Mouse (Mus musculus): ENCODE measurements at regions not wholly inside any gene's neighbourhood (a gene's known extent, or its start where the extent isn't known, plus 50 kb on each side); places are given as distances from the start of the nearest gene placed in this dataset.

DNA sequence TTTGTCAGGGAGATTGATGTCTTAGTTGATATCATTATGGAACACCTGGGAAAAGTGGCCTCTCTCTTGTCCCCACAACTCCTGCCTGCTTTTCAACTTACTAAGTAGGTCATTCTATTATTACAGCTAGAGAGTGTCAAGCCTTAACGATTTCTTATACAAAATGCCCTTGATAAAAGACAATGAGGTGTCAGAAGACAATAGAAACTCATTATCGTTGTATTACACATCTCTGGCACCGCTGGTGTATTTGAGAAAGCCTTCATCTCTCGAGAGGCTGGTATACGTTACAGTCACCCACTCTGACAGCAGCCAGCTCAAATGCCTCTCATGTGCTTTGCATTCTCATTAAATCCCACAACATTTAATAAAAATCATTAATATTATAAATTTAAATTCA is 78.8 kb downstream of the Aldh8a1 start:
- Histone ChIP-seq H3K4me3 (ENCODE audit: control insufficient read depth, insufficient read depth, low read length) (no peak overlapping the region), H3K27ac (ENCODE audit: control insufficient read depth, insufficient read depth, low read length) (no peak overlapping the region), H3K27me3 (ENCODE audit: control insufficient read depth, insufficient read depth, low read length) (no peaks in the 10 kb centered on the region), H3K36me3 (ENCODE audit: control insufficient read depth, insufficient read depth, low read length) (no peaks in the 10 kb centered on the region), H3K4me1 (replicated peaks; ENCODE audit: control insufficient read depth, insufficient read depth, low read length) (no peaks in the 10 kb centered on the region)
- TF ChIP-seq CTCF (IDR thresholded peaks at IDR 0.05; ENCODE audit: borderline replicate concordance, control insufficient read depth, extremely low read depth, insufficient read depth, low read length, poor library complexity) = no peak
- TF ChIP-seq POLR2A (IDR thresholded peaks at IDR 0.05; ENCODE audit: control insufficient read depth, extremely low read depth, insufficient read depth, low read length, poor library complexity) = no peak
- 92% methylated on average over 5 of the region's 5 CpGs for WGBS
- no peak for DNase-seq

DNA sequence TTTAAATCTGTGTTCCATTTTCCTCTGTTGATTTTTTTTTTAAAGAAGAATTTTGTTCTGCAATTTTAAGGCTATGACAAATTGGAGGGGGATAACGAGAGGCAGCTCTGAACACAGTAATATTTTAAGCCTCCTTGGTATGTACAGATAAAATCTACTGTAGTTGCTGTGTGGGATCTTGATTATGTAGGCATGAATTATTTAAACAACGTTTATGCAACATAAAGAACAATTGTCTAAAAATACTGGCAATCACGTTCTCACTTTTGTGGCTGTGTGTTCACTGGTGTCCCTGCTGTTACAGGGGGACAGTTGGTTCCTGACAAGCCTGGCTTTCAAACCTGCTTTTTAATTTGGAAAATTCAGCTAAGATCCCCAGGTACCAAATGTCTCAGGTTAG is 79.3 kb downstream of the Aldh8a1 start:
- Histone ChIP-seq H3K36me3 (ENCODE audit: control insufficient read depth, insufficient read depth, low read length) (no peaks in the 10 kb centered on the region), H3K27me3 (ENCODE audit: control insufficient read depth, insufficient read depth, low read length) (no peaks in the 10 kb centered on the region), H3K4me1 (replicated peaks; ENCODE audit: control insufficient read depth, insufficient read depth, low read length) (no peaks in the 10 kb centered on the region), H3K4me3 (ENCODE audit: control insufficient read depth, insufficient read depth, low read length) (no peak overlapping the region), H3K27ac (ENCODE audit: control insufficient read depth, insufficient read depth, low read length) (no peak overlapping the region)
- WGBS = 89% methylated on average over 3 of the region's 3 CpGs
- TF ChIP-seq CTCF (IDR thresholded peaks at IDR 0.05; ENCODE audit: borderline replicate concordance, control insufficient read depth, extremely low read depth, insufficient read depth, low read length, poor library complexity) = no peak
- no peak for TF ChIP-seq POLR2A (IDR thresholded peaks at IDR 0.05; ENCODE audit: control insufficient read depth, extremely low read depth, insufficient read depth, low read length, poor library complexity)
- DNase-seq = no peak

DNA sequence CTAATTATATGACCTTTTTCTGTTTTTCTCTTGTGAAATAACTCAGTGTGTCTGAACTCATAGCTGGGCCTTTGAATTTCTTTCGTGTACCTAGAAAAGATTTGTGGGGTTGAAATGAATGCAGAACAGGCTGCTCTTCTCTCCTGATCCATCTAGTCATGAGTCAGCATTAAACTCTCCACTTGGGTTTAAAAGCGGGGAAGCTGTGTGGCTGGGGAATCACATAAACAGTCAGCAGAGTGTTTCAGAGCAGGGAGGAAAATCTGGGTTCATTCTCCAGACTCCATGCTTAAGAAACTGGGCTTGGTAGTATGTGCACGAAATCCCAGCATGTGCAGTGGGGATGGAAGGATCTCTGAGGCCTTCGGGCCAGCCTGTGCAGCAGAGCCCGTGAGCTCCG is 79.9 kb downstream of the Aldh8a1 start:
- no peaks in the 10 kb centered on the region for H3K4me1 ChIP-seq (replicated peaks; ENCODE audit: control insufficient read depth, insufficient read depth, low read length)
- H3K27ac ChIP-seq (ENCODE audit: control insufficient read depth, insufficient read depth, low read length) = no peak overlapping the region
- H3K4me3 ChIP-seq (ENCODE audit: control insufficient read depth, insufficient read depth, low read length) = no peak overlapping the region
- H3K36me3 ChIP-seq (ENCODE audit: control insufficient read depth, insufficient read depth, low read length) = no peaks in the 10 kb centered on the region
- DNase-seq = no peak
- TF ChIP-seq POLR2A (IDR thresholded peaks at IDR 0.05; ENCODE audit: control insufficient read depth, extremely low read depth, insufficient read depth, low read length, poor library complexity) (no peak), CTCF (IDR thresholded peaks at IDR 0.05; ENCODE audit: borderline replicate concordance, control insufficient read depth, extremely low read depth, insufficient read depth, low read length, poor library complexity) (no peak)
- 85% methylated on average over 6 of the region's 6 CpGs for WGBS
- no peaks in the 10 kb centered on the region for H3K27me3 ChIP-seq (ENCODE audit: control insufficient read depth, insufficient read depth, low read length)

DNA sequence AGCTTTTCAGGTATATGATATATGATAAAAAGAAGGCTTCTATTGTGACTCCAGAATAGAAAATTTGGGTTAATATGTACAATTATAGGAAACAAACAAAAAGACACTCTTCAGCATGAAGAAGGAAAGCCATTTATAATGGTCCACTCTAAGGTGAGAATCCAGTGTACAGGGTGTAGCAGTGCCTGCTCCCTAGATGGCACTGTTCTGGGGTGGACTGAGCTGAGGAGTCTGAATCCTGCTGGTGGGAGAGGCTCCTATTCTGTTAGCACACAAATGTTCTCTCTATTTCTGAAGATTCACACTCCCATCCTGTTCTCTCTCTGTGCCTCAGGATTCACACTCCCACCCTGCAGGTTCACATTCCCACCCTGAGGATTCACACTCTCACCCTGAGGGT is 81.5 kb downstream of the Aldh8a1 start:
- no peaks in the 10 kb centered on the region for H3K27me3 ChIP-seq (ENCODE audit: control insufficient read depth, insufficient read depth, low read length)
- DNase-seq = no peak
- no peak overlapping the region for H3K27ac ChIP-seq (ENCODE audit: control insufficient read depth, insufficient read depth, low read length)
- TF ChIP-seq CTCF (IDR thresholded peaks at IDR 0.05; ENCODE audit: borderline replicate concordance, control insufficient read depth, extremely low read depth, insufficient read depth, low read length, poor library complexity) = no peak
- TF ChIP-seq POLR2A (IDR thresholded peaks at IDR 0.05; ENCODE audit: control insufficient read depth, extremely low read depth, insufficient read depth, low read length, poor library complexity) = no peak
- H3K36me3 ChIP-seq (ENCODE audit: control insufficient read depth, insufficient read depth, low read length) = no peaks in the 10 kb centered on the region
- H3K4me3 ChIP-seq (ENCODE audit: control insufficient read depth, insufficient read depth, low read length) = no peak overlapping the region
- H3K4me1 ChIP-seq (replicated peaks; ENCODE audit: control insufficient read depth, insufficient read depth, low read length) = no peaks in the 10 kb centered on the region

DNA sequence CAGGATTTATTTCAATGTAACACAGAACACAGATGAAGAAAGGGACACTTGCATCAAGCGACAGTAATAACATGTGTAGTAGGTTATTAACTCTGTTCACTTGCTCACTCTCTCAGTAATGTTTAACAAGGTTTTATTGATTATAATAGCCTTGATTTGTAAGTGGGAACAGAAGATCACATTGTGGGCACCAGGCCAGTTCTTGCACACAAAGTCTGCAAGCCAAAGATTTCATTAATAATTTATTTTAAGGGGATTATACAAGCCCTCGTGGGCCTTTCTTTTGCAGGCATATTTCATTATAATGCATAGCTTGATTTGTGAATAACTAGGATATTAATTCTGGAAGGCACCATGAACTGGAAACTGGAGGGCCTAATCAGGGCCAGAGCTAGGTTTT is 83.0 kb downstream of the Aldh8a1 start:
- TF ChIP-seq POLR2A (IDR thresholded peaks at IDR 0.05; ENCODE audit: control insufficient read depth, extremely low read depth, insufficient read depth, low read length, poor library complexity) (no peak), CTCF (IDR thresholded peaks at IDR 0.05; ENCODE audit: borderline replicate concordance, control insufficient read depth, extremely low read depth, insufficient read depth, low read length, poor library complexity) (no peak)
- Histone ChIP-seq H3K27ac (ENCODE audit: control insufficient read depth, insufficient read depth, low read length) (no peak overlapping the region), H3K4me1 (replicated peaks; ENCODE audit: control insufficient read depth, insufficient read depth, low read length) (no peaks in the 10 kb centered on the region), H3K27me3 (ENCODE audit: control insufficient read depth, insufficient read depth, low read length) (no peaks in the 10 kb centered on the region), H3K4me3 (ENCODE audit: control insufficient read depth, insufficient read depth, low read length) (no peak overlapping the region), H3K36me3 (ENCODE audit: control insufficient read depth, insufficient read depth, low read length) (no peaks in the 10 kb centered on the region)
- WGBS = 96% methylated on average over 2 of the region's 2 CpGs
- no peak for DNase-seq

DNA sequence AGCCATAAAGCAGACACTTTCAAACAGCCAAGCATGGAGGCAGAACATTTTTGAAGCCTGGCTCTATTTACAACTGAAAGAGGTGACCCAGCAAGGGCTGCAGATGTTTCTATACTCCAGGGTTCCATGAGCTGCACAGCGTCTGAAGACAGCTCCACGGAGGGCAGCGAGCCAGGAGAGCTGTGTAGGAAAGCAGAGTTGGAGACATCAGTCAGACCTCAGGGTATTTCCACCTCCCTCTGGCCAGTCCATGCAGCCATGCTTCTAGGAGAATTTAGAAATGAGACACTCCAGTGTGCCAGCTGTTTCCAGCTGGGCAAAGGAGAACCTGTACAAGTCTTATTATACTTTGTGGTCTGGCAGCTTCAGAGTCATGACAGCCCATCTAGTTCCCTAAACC is 85.8 kb downstream of the Aldh8a1 start:
- TF ChIP-seq CTCF (IDR thresholded peaks at IDR 0.05; ENCODE audit: borderline replicate concordance, control insufficient read depth, extremely low read depth, insufficient read depth, low read length, poor library complexity) = no peak
- TF ChIP-seq POLR2A (IDR thresholded peaks at IDR 0.05; ENCODE audit: control insufficient read depth, extremely low read depth, insufficient read depth, low read length, poor library complexity) = no peak
- Histone ChIP-seq H3K36me3 (ENCODE audit: control insufficient read depth, insufficient read depth, low read length) (no peaks in the 10 kb centered on the region), H3K4me3 (ENCODE audit: control insufficient read depth, insufficient read depth, low read length) (no peak overlapping the region), H3K27me3 (ENCODE audit: control insufficient read depth, insufficient read depth, low read length) (no peaks in the 10 kb centered on the region), H3K27ac (ENCODE audit: control insufficient read depth, insufficient read depth, low read length) (no peak overlapping the region), H3K4me1 (replicated peaks; ENCODE audit: control insufficient read depth, insufficient read depth, low read length) (peaks cover 11% of the 10 kb centered on the region)
- 79% methylated on average over 3 of the region's 3 CpGs for WGBS
- no peak for DNase-seq

DNA sequence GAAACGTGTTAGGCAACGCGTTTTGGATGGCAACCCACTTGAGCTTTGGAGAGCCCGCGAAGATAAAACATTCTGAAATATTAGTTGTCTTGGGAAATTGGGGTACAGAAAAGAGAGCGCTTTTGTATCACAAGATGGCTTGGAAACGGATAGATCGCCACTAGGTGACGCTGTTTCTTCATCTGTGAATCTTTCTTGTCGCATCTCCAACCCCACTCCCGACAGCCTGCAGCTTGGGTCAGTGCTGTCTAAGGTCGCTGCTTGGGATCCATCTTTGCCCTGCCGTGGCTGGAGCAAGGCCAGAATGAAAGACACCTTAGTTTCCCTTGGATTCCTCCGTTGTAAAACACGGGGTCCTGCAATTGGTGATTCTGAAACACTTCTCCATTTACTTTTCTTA is 88.3 kb downstream of the Aldh8a1 start:
- TF ChIP-seq CTCF (IDR thresholded peaks at IDR 0.05; ENCODE audit: borderline replicate concordance, control insufficient read depth, extremely low read depth, insufficient read depth, low read length, poor library complexity) = peak; percentile 42; the same call in 1 of the 2 replicates
- no peak for TF ChIP-seq POLR2A (IDR thresholded peaks at IDR 0.05; ENCODE audit: control insufficient read depth, extremely low read depth, insufficient read depth, low read length, poor library complexity)
- H3K4me1 ChIP-seq (replicated peaks; ENCODE audit: control insufficient read depth, insufficient read depth, low read length) = peaks cover 21% of the 10 kb centered on the region
- H3K36me3 ChIP-seq (ENCODE audit: control insufficient read depth, insufficient read depth, low read length) = no peaks in the 10 kb centered on the region
- no peak overlapping the region for H3K4me3 ChIP-seq (ENCODE audit: control insufficient read depth, insufficient read depth, low read length)
- H3K27me3 ChIP-seq (ENCODE audit: control insufficient read depth, insufficient read depth, low read length) = no peaks in the 10 kb centered on the region
- 3% methylated on average over 15 of the region's 15 CpGs for WGBS
- peak; percentile 84 for DNase-seq
- H3K27ac ChIP-seq (ENCODE audit: control insufficient read depth, insufficient read depth, low read length) = no peak overlapping the region
